Mouse (Mus musculus) urinary bladder, postnatal 14 days (tissue): ENCODE data around the gene Irak3.

Experiments used
- DNase-seq: peaks from one replicate; pipeline ENCODE4 v3.0.0; 2021; ENCODE audit warnings: low spot score

The Irak3 gene

GRCm38 (mm10) chr10:120202467-120203250 lies 729 bp upstream of the Irak3 start:
- no peak for DNase-seq

- DNase-seq, result peak; percentile 76
Observed at GRCm38 (mm10) chr10:120201131-120201921, 604 bp downstream of the Irak3 start, which contains the start of gene Tmbim4. Gene Tmbim4 (plus strand): TSS chr10:120201590.

- DNase-seq, result no peak
Observed at GRCm38 (mm10) chr10:120197061-120197835, 4.7 kb downstream of the Irak3 start.

DNA sequence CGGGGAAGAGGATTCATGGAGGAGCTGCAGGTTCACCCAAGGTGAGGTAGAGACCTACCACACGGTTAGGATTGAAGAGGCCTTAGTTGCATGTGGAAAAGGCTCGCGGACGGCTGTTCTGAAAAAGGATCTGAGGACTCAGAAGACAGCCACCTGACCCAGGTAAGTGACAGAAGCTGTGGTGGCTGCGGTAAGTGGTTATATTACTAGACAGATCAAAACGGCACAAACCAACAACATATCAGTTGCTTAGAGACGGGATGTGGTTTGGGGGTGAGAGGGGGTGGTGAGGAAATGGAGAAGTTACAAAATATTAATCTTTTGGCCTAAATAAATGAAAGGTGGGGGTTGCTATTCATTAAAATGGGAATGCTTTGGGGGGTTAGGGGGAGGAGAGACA lies 8.7 kb downstream of the Irak3 start:
- no peak for DNase-seq

GRCm38 (mm10) chr10:120192278-120192677 lies 9.7 kb downstream of the Irak3 start:
- DNase-seq, result no peak

DNA sequence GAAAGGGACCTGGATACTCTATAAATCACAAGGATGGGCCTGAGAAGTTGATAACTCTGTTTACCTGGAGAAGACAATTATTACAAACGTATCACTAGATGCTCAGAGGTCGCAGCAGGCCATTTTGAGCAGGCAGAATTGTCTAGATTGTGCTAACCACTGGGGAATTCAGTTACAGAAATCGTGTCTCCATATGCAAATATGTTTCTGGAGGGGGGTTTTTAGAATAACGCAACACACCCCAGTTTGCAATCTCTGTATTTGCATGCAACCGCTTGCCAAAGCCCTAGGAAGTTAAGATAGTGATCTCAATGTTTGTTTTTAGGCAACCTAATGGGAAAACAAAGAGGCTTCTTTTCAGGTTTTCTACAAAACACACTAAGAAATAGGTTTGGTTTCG lies 10.8 kb downstream of the Irak3 start:
- DNase-seq, result no peak

DNA sequence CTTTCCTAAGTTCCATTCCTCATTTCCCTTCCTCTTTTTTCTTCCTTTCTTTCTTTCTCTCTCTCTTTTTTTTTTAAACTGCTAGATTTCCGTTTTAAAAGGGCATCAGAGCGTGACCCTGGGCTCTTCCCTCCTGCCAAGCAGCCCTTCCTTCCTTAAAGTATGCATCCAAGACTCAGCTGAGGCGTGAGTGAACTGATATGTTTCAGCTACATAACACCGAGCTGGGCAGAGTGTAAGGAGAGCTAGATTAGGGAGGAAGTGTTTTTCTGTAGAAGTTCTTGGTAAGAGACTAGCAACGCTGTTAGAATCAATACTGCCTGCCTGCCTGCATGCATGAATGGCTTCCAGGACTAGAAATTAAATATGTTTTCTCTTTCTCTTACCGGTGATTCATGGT lies 12.1 kb downstream of the Irak3 start:
- no peak for DNase-seq

GRCm38 (mm10) chr10:120189276-120189675 lies 12.7 kb downstream of the Irak3 start:
- DNase-seq, result no peak

GRCm38 (mm10) chr10:120188513-120188912 lies 13.4 kb downstream of the Irak3 start:
- DNase-seq, result no peak

- DNase-seq, result no peak
Observed at GRCm38 (mm10) chr10:120183342-120183741, 18.6 kb downstream of the Irak3 start.

- DNase-seq, result no peak
Observed at GRCm38 (mm10) chr10:120182887-120183286, 19.0 kb downstream of the Irak3 start.

DNA sequence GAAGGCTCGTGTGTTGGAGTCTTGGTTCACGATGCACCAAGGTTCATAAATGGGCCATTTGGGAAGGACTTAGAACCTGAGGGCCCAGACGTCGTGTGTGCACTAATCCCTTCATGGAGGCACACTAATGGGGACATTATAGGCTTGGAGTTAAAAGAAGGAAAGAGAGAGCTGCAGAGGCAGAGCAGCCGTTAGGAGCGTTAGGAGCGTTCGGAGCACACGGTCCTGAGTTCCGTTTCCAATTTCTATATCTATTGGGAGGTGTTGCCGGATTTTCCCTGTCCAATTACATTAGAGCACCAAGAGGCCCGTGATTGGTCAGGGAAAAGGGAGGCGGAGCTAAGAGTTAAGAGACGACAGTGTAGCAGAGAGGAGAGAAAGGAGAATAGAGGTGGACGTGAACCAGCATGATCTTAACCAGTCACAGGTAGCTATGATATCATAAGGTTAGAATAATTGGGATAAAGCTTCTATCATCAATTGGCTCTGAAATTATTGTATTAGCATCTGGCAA lies 27.7 kb downstream of the Irak3 start:
- DNase-seq, result no peak

DNA sequence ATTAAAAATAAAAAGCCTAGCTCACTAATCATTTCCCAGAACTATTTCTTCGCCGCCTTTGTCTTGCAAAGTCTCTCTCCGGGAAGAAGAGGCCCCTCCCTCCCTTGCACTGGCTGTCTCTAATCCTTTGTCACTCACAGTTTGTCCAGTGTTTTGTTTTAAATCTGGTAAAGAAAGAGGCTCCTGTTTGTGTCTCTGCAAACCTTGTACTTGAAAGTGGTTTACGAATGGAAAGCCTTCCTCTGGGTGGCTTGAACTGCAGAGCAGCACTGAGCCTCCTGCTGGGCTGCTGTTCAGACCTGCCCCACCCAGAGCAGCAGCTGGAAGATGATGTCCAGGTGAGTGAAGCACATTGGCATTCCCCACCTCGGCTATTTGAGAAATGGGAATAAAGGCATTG lies 30.6 kb downstream of the Irak3 start:
- DNase-seq, result no peak

GRCm38 (mm10) chr10:120170277-120170676 lies 31.7 kb downstream of the Irak3 start:
- no peak for DNase-seq

DNA sequence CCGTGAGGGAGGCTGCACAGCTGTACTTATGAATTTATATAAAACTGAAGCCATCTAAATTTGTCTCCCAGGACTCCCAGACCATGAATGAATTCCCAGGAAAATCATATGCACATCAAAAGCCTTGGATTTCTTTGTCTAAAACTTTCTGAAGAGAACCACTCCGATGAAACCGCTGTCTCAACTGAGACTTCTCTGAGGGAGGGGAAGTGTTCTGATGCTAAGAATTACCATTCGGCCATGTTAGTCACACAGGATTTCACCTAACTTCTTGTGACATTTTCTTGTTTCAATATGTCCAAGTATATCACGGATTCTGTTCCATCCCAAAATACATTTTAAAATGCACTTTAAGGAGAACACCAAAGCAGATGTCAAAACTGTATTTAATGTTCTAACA lies 32.1 kb downstream of the Irak3 start:
- DNase-seq, result no peak

DNA sequence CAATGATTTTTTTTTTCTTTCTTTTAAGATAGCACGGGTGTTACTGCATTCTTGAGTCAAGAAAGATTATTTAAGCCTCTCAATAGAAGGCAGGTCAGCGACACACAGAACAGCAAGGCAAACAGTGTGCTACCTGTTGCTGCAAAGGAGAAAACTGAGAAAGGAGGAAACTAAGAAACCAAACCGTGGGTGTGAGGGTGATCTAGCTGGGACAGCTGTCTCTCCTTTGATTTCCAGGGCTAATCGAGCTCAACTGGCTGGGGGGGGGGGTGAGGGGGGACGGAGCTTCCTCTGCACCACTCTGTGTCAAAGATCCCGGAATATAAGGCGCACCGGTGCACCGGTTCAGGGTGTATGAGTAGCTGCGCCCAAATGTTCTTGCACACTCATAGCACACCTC lies 32.9 kb downstream of the Irak3 start:
- no peak for DNase-seq

- DNase-seq, result no peak
Observed at GRCm38 (mm10) chr10:120168070-120168469, 33.9 kb downstream of the Irak3 start.

DNA sequence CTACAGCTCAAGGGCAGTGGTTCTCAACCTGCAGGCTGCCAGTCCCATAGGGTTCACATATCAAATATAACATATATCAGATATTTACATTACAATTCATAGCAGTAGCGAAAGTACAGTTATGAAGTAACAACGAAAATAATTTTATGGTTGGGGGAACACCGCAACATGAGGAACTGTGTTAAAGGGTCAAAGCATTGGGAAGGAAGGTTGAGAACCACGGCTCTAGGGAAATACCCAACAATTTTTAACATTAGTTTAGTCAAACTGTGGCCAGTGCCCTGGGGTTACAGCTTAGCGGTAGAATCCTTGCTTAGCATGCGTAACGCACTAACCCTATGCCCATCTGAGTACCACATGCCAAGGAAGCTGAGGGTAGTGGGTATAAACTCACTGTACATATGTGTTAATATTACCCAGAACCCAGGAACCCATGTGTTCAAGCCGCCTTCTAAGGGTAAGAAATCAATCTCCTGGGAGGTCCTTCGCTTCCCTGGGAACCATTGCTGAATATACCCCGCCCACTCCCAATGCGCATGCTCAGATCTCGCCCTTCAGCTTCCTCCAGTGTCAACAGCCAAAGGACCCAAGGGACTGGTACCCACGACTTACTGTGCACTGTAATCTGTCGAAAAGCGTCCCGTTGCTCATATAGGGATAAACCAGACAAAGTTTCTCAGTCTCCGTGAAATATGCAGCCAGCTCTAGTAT lies 36.0 kb downstream of the Irak3 start:
- DNase-seq, result no peak

DNA sequence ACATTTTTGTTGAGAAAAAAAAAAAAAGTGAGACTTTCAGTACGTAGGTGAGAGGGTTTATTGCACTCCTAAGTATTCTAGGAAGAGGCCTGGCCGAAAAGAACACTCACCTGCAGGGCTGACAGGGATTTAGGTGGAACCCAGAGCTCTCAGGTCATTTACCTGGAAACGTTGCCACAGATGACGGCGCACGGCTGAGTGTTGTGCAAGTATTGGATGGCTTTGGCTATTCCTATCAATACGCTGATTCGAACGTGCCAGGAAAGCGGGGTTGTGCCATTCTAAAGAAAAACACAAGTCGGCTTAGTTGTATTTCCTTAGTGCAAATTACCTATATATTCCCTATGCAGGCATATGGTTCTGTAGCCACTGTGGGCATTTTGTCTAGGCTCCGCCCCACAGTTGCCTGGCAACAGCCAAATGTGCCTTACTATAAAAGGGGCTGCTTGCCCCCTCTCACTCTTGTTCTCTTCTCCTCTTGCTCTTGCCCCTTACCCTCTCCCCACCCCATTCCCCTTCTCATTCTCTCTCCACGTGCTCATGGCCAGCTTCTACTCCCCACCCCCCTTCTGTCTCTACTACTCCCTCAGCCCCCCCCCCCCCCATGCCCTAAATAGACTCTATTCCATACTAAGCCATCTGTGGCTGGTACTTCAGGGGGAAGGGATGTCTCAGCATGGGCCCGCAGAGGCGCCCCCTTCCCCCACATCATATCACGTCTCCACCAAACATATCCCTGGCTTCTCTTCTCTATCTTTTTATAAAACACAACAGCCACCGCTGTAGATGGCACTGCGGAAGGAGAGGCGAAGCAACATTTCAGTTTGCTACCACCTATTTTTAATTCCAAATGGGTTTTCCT lies 36.8 kb downstream of the Irak3 start:
- no peak for DNase-seq

DNA sequence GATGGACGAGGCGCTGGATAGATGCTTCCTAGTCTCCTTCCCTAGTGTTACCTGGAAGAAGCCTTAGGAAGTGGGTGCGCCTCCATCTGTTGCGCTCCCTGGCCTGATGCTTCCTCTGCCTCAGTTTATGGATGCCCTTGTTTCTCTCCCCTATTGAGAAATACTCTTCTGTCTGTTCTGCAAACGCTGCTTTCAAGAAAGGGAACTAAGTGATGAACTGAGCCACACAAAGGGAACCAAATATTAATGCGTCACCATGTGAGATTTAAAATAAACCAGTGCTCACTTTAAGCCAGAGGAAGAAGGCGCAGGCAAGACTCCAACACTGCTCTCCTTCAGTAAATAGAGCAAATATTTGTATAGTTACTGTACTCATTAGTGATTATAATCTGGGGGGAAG lies 38.4 kb downstream of the Irak3 start:
- DNase-seq, result no peak

DNA sequence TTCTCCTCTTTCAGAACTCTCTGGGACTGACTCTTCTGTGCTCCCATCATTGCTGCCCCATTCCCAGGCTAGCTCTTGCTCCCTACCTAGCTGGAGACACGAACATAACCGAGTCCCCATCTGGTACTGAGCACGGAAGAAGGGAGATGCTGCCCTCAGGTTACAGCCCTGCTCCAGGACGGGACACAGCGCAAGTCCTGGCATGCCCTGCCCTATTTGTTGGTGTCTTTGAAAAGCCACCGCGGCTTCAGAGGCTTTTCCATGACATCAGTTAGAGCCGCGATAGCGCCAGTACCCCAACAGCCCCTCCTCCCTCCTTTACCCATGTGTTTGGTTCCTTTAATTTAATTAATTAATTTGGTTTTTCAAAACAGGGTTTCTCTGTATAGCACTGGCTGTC lies 39.1 kb downstream of the Irak3 start:
- DNase-seq, result no peak
